Mouse (Mus musculus): Measurements from ENCODE around the gene Zmpste24.

The Zmpste24 gene

DNA sequence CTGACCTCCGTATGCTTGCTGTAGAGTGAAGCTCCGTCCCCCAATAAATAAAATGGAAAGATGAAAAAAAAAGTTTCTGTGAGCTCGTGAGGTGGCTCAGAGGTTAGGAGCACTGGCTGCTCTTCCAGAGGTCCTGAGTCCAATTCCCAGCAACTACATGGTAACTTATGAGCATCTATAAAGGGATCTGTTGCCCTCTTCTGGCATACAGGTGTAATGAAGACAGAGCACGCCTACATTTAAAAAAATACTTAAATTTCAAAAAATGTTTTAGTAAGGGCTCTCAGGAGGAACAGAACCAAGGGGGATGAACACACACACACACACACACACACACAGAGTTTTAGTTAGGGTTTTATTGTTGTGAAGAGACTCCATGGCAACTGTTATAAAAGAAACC, 66.6 kb downstream of the Zmpste24 start:
- no peak for DNase-seq

DNA sequence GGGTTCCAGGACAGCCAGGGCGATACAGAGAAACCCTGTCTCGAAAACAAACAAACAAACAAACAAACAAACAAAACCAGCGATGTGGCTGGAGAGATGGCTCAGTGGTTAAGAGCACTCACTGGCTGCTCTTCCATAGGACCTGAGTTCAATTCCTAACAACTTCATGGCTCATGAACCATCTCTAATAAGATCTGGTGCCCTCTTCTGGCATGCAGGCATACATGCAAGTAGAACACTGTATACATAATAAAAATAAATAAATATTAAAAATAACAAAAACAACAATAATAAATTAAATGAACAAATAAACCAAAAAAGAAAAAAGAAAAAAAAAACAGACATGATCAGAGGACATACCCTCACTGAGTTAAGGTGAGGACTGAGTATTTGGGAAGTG, 68.4 kb downstream of the Zmpste24 start:
- no peak for DNase-seq

DNA sequence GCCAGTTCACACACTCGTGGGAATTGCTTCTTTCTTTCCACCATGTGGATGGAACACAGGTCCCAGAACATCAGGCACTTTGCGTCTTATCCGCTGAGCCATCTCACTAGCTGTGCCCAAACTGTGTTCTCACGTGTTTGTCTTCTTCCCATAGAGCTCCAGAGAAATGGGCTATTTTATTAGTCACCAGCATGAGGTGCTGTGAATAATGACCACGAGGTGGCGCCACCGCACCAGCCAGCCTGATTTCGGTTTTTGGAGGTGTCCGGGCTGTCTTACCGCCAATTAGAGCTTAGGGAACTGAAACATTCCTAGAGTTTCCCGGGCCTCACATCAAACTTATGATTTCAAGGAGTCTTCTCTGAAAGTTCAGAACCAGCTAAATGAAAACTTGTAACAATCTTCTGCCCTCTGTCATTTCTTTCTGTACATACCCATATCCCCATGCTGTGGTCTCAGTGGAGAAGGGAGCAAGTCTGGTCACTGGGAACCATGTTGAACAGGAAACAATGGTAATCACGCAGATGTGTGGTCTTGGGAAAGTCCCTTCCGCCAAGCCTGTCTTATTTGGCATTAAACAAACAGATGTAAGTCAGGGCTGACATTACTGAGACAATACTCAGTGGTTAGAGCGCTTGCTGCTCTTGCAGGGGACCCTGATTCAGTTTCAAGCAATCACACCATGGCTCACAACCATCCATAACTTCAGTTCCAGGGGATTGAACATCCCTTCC, 69.2 kb downstream of the Zmpste24 start:
- no peak for DNase-seq

DNA sequence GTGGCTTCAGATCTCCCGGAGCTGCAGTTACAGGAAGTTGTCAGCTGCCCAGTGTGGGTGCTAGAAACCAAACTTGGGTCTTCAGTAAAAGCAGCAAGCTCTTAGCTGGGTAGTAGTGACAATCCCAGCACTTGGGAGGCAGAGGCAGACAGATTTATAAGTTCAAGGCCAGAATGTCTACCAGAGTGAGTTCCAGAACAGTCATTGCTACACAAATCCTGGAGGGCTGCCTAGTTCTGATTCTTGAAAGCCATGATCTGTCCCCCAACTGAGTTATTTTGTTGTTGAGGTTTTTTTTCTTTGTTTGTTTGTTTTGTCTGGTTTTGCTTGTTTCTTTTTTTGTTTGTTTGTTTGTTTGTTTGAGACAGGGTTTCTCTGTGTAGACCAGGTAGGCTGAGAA, 69.9 kb downstream of the Zmpste24 start:
- DNase-seq, result no peak

DNA sequence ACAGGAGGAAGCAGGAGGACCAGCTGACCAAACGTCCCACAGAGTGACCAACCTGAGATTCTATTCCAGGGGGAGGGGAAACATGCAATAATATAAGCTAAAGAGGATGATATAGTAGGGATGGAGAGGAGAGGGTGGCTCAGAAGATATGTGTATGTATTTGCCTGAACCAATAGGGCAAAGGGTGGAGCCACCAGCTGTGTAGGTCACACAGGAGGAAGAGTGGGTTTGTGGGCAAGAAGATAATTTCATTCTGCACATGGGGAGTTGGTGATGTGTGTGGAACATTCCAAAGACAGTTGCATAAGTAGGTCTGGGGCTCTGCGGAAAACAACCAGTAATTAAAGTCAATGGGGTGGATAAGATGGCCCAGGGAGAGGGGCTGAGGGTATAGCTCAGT, 72.4 kb downstream of the Zmpste24 start:
- no peak for DNase-seq

DNA sequence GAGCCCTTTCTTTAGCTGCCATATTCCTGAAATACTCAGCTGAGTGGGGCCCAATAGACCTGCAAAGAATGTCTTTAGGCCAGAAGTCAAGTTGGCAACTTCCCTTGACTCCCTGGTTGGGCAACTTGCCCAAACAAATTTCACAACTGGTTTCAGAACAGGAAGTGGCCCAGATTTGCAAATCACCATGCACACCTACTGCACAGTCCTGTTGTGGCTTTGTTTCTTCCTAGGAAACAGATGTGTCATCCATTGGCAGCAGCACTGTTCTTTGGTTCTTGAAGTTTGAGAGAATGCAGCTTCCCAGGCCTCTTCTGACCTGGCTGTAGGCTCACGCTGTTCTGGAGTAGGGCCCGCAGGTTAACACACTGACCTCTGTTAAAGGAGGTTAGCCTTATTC, 74.1 kb downstream of the Zmpste24 start:
- DNase-seq, result no peak

DNA sequence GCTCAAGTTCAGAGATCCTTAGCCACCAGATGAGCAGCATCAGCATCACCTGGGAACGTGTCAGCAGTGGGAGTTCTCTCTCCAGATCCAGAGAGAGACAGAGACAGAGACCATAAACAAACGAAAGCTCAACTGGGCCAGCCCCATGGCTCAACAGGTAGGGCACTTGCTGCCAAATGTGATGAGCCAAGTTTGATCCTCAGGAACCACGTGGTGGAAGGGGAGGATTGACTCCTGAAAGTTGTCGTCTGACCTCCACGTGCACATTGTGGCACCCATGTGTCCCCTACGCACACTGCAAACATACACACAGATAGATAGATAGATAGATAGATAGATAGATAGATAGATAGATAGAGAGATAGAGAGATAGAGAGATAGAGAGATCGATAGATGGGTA, 74.6 kb downstream of the Zmpste24 start:
- no peak for DNase-seq

DNA sequence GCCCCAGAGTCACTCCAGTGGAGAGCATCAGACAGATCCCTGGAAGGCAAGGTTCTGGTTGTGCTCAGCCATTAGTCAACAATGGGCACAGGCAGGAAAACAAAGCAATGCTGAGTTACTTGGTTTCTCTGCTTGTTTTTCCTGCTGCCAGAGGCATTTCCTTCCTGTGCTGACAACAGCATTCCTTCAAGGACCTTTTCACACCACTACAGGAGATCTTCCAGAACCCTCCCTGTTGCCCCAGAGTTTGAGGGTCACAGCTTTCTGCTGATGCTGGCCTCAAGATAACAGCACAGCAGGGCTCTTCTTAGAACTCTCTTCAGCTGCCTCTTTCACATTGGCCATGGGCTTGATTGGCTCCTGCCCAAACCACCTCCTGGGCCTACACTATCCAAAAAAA, 76.1 kb downstream of the Zmpste24 start:
- DNase-seq, result no peak

DNA sequence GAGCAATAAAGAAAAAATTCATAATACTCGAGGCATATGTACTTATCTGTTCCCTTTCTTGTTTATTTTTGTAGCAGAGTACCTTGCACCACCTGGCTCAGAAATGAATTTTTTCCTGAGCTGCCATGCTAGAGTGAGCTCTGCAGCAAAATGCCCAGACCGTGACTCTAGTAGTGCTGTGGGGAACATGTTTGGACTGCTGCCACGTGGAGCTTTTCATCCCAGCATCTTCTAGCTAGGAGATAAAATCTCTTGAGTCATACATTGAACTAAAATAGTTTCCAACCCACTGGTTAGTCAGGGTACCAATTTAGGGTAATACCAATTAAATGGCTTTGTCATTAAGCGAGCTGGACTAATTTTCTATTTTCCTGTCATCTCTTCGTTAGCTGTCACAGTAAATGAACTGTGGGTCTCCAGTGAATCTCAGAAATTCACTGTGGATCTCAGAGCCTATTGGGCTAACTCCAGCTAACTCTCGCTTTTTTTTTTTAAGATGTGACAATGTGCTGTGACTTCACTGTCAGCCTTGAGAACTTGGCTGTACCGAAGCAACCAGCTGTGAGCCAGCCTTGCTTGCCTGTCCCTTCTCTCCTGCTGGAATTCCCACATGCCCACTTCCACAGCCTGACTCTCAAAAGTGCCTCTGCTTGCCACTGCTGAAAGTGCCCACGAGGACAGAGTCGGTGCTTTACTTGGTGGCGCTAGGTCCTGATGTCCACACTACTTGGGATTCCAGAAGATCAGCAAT, 77.8 kb downstream of the Zmpste24 start:
- DNase-seq, result no peak

DNA sequence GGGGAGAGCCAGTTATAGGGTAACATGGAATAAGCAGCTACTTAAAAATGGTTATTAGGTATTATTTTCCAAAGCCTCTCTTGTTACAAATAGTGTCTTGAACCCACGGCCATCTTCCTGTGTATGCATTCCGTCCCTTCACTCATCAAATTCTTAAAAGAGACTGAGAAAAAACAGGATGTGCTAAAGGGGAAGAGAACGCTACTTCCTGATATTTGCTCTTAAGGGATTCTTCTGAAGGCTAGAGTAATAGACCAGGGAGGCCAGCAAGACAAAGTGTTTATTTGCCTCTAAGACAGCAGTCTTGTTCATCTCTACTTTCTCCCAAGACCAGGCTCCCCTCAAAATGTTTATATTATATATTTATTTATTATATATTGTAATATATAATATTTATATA, 79.8 kb downstream of the Zmpste24 start:
- peak; percentile 58 for DNase-seq

DNA sequence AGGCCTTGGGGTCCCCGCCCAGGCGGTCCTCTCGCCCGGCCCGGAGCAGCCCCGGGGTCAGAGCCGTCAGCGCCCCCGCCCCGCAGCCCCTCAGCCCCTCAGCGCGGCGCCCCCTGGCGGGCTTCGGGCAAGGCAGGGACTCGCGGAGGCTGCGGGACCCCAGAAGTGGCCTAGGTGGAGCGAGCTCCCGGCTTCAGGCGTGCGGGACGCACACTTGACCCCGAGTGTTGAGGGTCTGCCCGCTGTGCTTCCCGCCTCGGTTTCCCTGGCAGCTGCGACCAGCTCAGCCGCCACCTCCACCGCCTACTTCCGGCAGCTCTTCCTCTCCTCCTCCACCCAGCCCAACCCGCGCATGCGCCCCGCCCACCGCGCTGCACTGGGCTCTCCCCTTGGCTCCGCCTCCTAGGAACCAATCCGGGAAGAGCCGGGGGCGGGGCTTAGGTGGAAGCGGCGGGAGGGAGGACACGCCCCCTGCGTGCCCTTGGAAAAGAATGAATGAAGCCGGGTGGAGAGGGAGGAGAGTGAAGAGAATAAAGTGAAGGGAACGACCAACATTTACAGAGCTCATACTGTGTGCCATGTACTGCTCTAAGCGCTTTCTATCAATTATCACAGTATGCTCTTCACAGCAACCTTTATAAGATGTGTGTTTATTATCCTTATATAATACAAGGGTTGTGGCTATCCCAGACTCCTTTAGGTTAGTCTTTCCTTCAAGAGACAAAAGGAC, 80.9 kb downstream of the Zmpste24 start, which contains the start of gene Smap2:
Gene Smap2, minus strand, starts transcription at position 320 of the 730 bp plus-strand sequence.
- peak; percentile 99 for DNase-seq

DNA sequence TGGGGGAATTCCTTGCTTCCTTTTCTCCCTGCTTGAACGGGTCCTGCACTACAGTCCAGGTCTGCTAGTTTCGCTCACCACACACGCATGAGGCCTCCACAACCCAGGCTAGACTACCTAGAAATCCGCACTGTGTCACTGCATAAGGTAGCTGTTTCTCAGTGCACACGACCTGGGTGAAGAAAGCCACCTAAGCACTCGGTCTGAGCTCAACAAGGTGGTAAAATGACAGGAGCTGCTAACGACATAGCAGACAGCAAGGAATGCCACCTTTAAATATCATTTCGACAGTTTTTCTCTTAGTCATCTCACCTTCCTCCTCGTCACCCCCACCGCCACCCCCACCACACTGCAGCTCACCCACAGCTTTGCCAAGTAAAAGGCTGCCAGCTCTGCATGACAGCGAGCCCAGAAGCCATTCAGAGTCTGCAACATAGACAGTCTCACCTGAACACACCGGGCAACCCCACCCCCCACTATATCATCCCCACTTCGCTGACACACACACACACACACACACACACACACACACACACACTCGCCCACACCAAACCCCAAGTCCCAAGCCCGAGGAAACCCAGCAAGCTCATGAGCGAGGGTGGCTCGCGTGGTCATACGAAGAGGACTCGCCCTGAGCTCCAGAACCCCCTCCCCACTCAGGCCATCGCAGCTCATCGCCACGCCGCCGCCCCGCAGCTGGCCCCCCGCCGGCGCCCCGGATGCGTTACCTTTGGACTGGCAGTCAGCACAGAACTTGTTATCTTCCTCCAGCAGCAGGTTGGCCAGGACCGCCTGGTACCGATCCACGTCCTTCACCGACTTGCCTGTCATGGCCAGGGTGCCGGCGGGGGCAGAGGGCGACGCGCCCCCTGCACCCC, 81.8 kb downstream of the Zmpste24 start:
- DNase-seq, result peak; percentile 75

DNA sequence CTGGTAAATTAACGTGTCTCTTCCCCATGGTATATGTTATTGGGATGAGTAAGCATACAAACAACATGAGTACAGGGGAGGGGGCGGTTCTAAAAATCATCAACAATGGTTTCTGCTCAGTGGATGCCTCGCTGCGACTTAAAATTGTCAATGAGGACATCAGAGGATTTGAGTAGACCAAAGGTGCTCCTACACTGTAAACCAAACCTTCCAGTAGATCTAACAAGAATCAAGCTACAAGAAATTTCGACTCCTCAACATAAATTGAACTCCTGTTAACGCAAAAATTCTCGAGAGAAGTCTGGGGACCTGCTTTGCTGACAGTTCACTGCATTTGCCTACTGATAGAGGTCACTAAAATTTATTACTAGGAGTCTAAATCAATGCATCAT, 82.8 kb downstream of the Zmpste24 start:
- DNase-seq, result no peak

DNA sequence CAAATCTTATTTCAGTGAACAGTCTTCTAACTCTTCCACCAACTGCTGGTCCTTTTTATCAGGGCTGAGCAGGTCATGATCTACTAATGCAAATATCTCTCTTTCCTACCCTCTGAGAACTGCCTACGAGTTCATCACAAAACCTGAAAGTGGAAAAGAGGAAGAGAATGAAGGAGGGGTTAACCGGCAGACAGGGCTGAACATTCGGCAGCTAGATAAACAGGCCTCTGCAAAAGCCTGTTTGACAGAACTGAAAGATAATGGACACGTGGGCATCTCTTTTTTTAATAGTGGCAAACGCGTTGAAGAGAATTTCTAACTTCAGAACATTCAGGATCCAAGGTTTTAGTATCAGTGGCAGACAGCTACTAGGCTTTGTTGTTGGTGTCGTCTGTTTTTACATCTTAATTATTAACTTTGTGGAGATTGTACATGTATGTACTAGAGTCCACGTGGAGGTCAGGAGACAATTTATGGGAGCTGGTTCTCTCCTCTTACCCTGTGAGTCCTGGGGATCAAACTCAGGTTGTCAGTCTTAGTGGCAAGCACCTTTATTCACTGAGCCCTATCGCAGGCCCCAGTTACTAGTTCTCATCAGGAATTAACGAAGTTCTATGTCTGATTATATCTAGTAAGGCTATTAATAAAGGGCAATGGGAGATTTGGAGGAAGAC, 83.3 kb downstream of the Zmpste24 start:
- DNase-seq, result no peak

DNA sequence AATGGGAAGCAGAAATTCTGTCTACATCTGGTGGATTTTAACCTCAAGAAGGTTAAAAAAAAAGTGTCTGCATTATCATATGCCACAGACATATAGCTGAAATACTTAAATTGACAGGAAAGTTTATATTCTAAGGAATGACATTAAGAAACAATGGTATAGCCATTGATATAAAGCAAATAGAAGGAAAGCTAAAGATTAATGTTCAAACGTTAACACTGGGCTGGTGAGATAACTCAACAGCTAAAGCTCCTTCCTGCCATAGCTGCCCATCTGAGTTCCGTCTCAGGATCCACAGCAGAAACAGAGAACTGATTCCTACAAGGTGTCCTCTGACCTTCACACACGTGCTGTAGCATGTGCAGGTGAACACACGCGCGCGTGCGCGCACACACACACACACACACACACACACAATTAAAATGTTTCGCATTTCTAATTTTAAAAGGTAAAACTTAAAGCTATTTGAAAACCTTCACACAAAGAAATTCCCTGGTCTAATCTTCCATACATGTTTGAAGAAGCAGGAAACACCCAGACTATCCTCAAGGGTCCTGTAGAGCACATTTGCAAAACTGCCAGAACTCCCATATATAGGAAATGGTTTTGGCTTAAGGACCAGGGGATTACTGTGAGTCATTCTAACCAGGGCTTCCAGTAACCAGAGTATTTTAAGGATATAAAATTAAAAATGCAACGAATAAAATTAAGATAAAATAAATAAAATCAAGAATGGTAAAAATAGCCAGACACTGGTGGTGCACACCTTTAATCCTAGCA, 87.1 kb downstream of the Zmpste24 start:
- DNase-seq, result no peak

Measured in cerebellum, adult 9-10 months (tissue).